Mouse (Mus musculus) embryonic fibroblast, embryonic 13.5 days (primary cell): ENCODE results near the gene Olfr575. TPM values are rescaled to one million over a fixed set of nuclear protein-coding genes. Genes with fewer than 3 reads are reported as not detected.

Experiments used
- H3K27ac ChIP-seq: 2 replicates; pipeline ENCODE4 v1.5.1; 2012; ENCODE audit warnings: low read length, control low read depth, inconsistent platforms; ENCODE audit not compliant: insufficient read depth
- H3K4me1 ChIP-seq: 2 replicates; pipeline ENCODE4 v1.6.1; 2011; ENCODE audit warnings: low read length; ENCODE audit not compliant: control insufficient read depth, insufficient read depth
- H3K4me3 ChIP-seq: 2 replicates; pipeline ENCODE4 v1.5.1; 2011; ENCODE audit warnings: mild to moderate bottlenecking, control low read depth, low read length; ENCODE audit not compliant: insufficient read depth
- CTCF ChIP-seq: IDR thresholded peaks from 2 replicates; pipeline ENCODE4 v1.5.1; 2011; ENCODE audit warnings: mild to moderate bottlenecking, control low read depth, low read length, moderate library complexity, borderline replicate concordance; ENCODE audit not compliant: insufficient read depth
- POLR2A ChIP-seq: IDR thresholded peaks from 2 replicates; pipeline ENCODE4 v1.6.1; 2011; ENCODE audit warnings: low read depth, mild to moderate bottlenecking, control low read depth, low read length, moderate library complexity
- polyA plus RNA-seq: library from polyadenylated mRNA; stranded (reverse); fragments of >200 nt; gene quantifications from 2 replicates; pipeline ENCODE4 v1.2.4, GENCODE M21; 2011; ENCODE audit warnings: low read depth; ENCODE audit not compliant: missing spikeins, insufficient read length

Gene Olfr575
- polyA plus RNA-seq, 1 experiment, result not detected

DNA sequence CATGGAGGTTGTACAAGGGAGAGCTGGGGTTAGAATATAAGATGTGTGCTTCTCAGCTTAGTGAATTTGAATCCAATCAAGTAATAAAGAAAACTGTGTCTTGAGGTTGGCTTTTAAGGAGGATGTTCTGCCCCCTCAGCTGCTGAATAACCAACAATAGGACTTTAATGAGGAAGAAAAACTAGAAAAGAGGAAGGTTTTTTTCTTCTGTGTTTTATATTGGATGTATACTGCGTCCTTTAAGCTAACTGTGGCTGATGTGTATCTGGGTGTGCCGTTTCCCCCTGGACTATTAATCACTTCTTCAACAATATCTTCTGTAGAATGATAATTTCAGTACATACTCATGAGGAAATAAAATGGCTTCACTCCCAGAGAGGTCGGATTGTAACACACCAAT is 31.5 kb downstream of the Olfr575 start:
- H3K4me3 ChIP-seq, result no peak overlapping the region
- H3K27ac ChIP-seq, result no peak overlapping the region
- no peak for TF ChIP-seq POLR2A
- no peak for TF ChIP-seq CTCF
- H3K4me1 ChIP-seq, result no peaks in the 10 kb centered on the region

GRCm38 (mm10) chr7:102924109-102924508 is 34.5 kb downstream of the Olfr575 start, which contains the start of gene Olfr572:
TSS of gene Olfr572 (plus strand) at chr7:102924409.
- H3K27ac ChIP-seq, result no peak within 1 kb of the TSS
- no peak for TF ChIP-seq POLR2A
- no peak within 1 kb of the TSS for H3K4me3 ChIP-seq
- no peaks in the 10 kb centered on the region for H3K4me1 ChIP-seq

DNA sequence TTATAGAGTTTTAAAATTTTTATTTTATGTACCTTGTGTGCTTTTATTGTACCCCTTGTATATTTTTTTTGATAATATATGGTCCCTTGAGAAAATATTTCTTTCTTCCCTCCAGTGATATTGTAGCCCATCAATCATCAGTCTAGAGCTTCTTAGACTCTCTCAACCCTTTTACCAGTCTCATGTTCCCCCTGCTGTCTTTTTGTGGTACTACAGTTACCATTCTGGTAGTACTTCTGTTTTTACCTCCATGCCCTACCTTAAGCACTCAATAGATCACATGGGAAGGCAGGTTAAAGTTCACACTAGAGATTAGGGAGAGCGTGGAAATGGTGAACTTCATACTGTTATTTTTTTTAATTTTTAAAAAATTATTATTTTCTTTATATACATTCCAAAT is 38.9 kb downstream of the Olfr575 start:
- no peak overlapping the region for H3K4me3 ChIP-seq
- no peaks in the 10 kb centered on the region for H3K4me1 ChIP-seq
- TF ChIP-seq CTCF (no peak), POLR2A (no peak)
- no peak overlapping the region for H3K27ac ChIP-seq

DNA sequence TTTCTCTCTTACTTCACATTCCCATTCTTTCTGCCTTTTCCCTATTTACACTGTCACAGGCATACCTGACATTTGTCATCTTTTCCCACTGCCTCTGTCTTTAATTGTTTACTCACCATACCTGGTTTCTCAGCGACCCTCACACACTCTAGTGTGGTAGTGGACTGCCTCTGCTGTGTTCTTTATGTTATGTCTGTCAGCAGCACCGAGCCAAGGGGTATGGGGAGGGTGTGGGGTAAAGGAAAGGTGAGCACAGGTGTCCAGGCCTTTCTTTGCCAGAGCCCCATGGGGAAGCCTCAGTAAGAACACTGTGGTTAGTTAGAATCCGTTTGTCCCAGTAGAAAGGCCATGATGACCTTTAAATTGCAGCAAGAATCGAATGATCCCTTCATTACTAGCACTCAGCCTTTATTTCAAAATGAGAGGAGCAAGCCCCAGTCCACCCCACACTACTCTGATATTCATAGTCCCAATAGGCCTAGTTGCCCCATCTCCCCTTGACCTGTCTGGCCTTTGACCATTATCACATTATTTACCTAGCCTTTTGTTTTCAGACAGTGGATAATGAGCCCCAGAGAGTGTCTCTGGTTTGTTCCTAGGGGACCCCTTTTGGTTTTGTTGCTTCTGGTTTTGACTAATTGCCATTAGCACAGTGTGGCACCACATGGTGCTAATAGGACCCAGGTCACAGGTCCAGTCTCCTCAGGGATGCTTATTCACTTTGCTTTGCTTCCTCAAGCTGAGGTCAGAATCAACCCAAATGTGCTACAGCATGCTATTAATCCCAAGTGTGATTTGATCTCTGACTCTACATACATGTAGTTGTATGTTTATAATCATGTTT is 41.3 kb downstream of the Olfr575 start, which contains the start of gene Olfr571:
Gene Olfr571, minus strand, starts transcription at position 505 of the 844 bp plus-strand sequence.
- no peak for TF ChIP-seq POLR2A
- no peak for TF ChIP-seq CTCF
- H3K4me1 ChIP-seq, result no peaks in the 10 kb centered on the region
- H3K4me3 ChIP-seq, result no peak within 1 kb of the TSS
- no peak within 1 kb of the TSS for H3K27ac ChIP-seq

GRCm38 (mm10) chr7:102916405-102916804 is 42.2 kb downstream of the Olfr575 start:
- H3K4me3 ChIP-seq, result no peak overlapping the region
- no peak overlapping the region for H3K27ac ChIP-seq
- TF ChIP-seq CTCF (no peak), POLR2A (no peak)
- no peaks in the 10 kb centered on the region for H3K4me1 ChIP-seq

- no peak overlapping the region for H3K27ac ChIP-seq
- H3K4me1 ChIP-seq, result no peaks in the 10 kb centered on the region
- no peak overlapping the region for H3K4me3 ChIP-seq
- TF ChIP-seq CTCF (no peak), POLR2A (no peak)
These were observed 43.3 kb downstream of the Olfr575 start for GRCm38 (mm10) chr7:102915261-102915660.

Other genes starting within 250 kb of the Olfr575 start
- not detected in 2 replicates for gene Olfr33, start 239.7 kb downstream of the Olfr575 start, polyA plus RNA-seq
- gene Olfr559, start 231.3 kb downstream of the Olfr575 start, polyA plus RNA-seq, result not detected in 2 replicates
- not detected in 2 replicates for gene Olfr560, start 199.4 kb downstream of the Olfr575 start, polyA plus RNA-seq
- gene Olfr78, start 199.3 kb downstream of the Olfr575 start, polyA plus RNA-seq, result not detected in 2 replicates
- not detected in 2 replicates for gene Olfr561, start 187.6 kb downstream of the Olfr575 start, polyA plus RNA-seq
- not detected in 2 replicates for gene Olfr564, start 155.3 kb downstream of the Olfr575 start, polyA plus RNA-seq
- gene Olfr566, start 100.0 kb downstream of the Olfr575 start, polyA plus RNA-seq, result not detected in 2 replicates
- gene Olfr568, start 81.7 kb downstream of the Olfr575 start, polyA plus RNA-seq, result not detected in 2 replicates
- gene Olfr569, start 67.9 kb downstream of the Olfr575 start, polyA plus RNA-seq, result not detected in 2 replicates
- gene Olfr570, start 64.2 kb downstream of the Olfr575 start, polyA plus RNA-seq, result not detected in 2 replicates
- 0.21 TPM in 1 of 2 replicates, not detected in the other for gene Olfr571, start 41.2 kb downstream of the Olfr575 start, polyA plus RNA-seq
- gene Olfr572, start 34.4 kb downstream of the Olfr575 start, polyA plus RNA-seq, result not detected in 2 replicates
- not detected in 2 replicates for gene Olfr573-ps1, start 16.2 kb downstream of the Olfr575 start, polyA plus RNA-seq
- not detected in 2 replicates for gene Olfr574, start 10.3 kb downstream of the Olfr575 start, polyA plus RNA-seq
- not detected in 2 replicates for gene Olfr576, start 3.9 kb upstream of the Olfr575 start, polyA plus RNA-seq
- not detected in 2 replicates for gene Olfr577, start 17.2 kb upstream of the Olfr575 start, polyA plus RNA-seq
- not detected in 2 replicates for gene Olfr578, start 30.5 kb upstream of the Olfr575 start, polyA plus RNA-seq
- not detected in 2 replicates for gene Olfr582, start 79.2 kb upstream of the Olfr575 start, polyA plus RNA-seq
- not detected in 2 replicates for gene Olfr583, start 92.5 kb upstream of the Olfr575 start, polyA plus RNA-seq
- gene Olfr584, start 123.1 kb upstream of the Olfr575 start, polyA plus RNA-seq, result not detected in 2 replicates
- gene Olfr585, start 138.9 kb upstream of the Olfr575 start, polyA plus RNA-seq, result not detected in 2 replicates
- gene Olfr586, start 166.9 kb upstream of the Olfr575 start, polyA plus RNA-seq, result not detected in 2 replicates
- gene Olfr588-ps1, start 182.1 kb upstream of the Olfr575 start, polyA plus RNA-seq, result not detected in 2 replicates
- gene Olfr589, start 197.6 kb upstream of the Olfr575 start, polyA plus RNA-seq, result not detected in 2 replicates
- gene Olfr591, start 219.6 kb upstream of the Olfr575 start, polyA plus RNA-seq, result not detected in 2 replicates
- not detected in 2 replicates for gene Olfr592, start 226.0 kb upstream of the Olfr575 start, polyA plus RNA-seq